Mouse (Mus musculus) adrenal gland, adult 2 months (tissue): ENCODE results near the gene Abhd10. TPM values are rescaled to one million over a fixed set of nuclear protein-coding genes. Genes with fewer than 3 reads are reported as not detected.

Experiments used
- DNase-seq: peaks from one replicate; pipeline ENCODE4 v3.0.0; 2021
- long read RNA-seq: library from polyadenylated mRNA; stranded (forward); transcript quantifications from one replicate; pipeline ENCODE4 v2.0.0, GENCODE M21; 2021
- polyA plus RNA-seq: library from polyadenylated mRNA; depleted of rRNA; stranded (reverse); fragments of >200 nt; gene quantifications from 2 replicates; pipeline ENCODE4 v1.2.3, GENCODE M21; 2012; rRNA removed
- total RNA-seq, 2 experiments: library from RNA; stranded (reverse); gene quantifications; 2 replicates each; pipeline ENCODE4 v1.2.3; 2021

Gene Abhd10
- 10 to 100 TPM; 16.0 to 26.7 TPM for total RNA-seq
- 4.2 and 5.9 TPM in 2 replicates for polyA plus RNA-seq
- long read RNA-seq, partial matches to known transcripts, result 3 of 10 reads
- long read RNA-seq, other reads (novel, unspliced or antisense), result 3 of 10 reads

- DNase-seq, result peak; percentile 98
Observed at GRCm38 (mm10) chr16:45742615-45743476, at the start of gene Abhd10. Gene Abhd10 (minus strand): TSS chr16:45742955.

DNA sequence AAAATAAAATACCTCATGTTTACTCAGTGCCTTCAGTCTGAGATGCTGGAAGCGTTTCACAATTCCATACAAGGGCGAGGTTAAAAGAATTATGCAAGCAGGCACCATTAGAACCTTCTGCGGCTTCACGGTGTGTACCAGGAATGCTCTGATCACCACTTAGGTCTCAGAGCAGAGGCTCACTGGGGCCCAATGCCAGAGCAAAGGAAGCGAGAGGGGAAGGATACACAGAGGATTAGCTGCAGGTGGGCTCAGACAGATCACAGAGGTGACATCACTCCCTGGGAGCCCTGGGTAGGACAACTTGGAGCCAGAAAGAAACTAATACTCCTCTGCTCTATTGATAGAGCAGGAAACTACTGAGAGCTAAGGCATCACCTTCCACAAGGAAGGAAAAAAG lies 48.5 kb upstream of the Abhd10 start:
- peak; percentile 38 for DNase-seq

DNA sequence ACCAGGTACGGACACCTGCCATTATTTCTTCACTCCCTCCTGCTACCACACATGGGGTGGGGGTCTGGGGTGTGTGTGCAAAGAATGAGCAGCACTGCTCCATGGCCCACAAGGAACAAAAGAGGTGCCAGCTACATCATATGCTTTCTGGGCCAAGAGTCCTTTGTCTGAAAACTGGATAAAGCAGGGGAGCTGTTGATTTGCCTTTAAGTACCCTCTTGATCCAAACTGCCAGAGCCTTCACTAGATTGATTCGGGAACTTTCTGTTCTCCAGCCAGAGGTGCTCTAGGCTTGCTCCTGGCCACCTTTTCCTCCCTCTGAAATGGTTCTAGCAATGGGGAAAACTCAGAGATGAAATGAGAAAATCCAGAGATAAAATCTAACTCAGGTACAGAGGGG lies 46.6 kb upstream of the Abhd10 start:
- DNase-seq, result no peak

- DNase-seq, result no peak
Observed at GRCm38 (mm10) chr16:45787650-45788049, 44.9 kb upstream of the Abhd10 start.

DNA sequence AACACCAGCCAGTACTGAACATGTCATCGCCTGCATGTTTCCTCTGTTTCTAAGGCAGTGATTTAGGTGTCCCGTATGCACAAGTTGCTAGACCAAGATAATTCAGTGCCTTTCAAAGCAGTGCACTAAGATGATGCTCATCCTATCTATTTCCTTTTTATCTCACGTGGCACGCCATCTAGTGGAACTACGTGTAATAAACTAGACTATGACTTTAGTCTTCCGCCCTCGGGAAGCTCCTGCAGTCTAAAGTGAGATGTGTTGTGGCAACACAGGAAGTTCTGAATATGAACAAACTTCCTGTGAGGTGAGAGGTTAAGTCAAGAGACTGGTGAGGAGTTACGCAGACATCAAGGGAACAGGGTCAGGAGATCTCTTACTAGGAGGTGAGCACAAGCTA lies 43.9 kb upstream of the Abhd10 start:
- DNase-seq, result no peak

DNA sequence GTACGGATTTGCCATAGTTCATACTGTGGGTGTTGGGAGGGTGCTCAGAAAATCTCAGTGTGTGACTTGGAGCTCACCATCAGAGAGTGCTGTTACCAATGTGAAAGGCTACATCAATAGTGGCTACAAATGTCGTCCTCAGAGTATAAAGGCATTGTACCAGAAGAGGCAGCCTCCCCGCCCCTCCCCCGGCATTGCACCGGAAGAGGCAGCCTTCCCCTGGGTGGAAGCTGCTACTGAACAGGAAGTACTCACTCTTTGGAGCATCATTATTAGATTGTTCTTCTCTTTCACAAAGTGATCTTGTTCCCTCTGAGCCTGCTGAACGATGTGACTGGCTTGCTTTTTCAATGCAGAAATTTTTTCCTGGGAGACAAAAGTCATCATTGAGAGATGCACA lies 37.2 kb upstream of the Abhd10 start:
- no peak for DNase-seq

DNA sequence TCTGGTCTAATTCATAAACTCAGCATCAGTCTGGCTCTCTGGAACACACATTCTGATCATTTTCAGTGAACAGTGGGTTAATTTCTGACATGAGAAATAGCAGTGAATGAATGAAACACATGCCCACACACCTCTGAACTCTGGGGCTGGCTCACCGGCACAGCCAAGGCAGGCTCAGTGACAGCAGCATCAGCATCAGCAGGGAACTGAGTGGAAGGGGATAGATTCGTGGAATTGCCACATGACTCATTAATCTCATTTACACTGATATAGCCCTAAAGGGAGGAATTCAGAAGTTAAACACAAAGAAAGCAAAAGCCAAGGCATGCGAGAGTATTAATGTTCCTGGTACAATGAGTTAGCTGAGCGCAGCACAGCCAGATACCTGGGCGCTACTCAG lies 32.1 kb upstream of the Abhd10 start:
- no peak for DNase-seq

GRCm38 (mm10) chr16:45770914-45771313 lies 28.2 kb upstream of the Abhd10 start:
- no peak for DNase-seq

- DNase-seq, result peak; percentile 54
Observed at GRCm38 (mm10) chr16:45767853-45768640, 25.3 kb upstream of the Abhd10 start.

- no peak for DNase-seq
Observed at GRCm38 (mm10) chr16:45767434-45767833, 24.7 kb upstream of the Abhd10 start.

DNA sequence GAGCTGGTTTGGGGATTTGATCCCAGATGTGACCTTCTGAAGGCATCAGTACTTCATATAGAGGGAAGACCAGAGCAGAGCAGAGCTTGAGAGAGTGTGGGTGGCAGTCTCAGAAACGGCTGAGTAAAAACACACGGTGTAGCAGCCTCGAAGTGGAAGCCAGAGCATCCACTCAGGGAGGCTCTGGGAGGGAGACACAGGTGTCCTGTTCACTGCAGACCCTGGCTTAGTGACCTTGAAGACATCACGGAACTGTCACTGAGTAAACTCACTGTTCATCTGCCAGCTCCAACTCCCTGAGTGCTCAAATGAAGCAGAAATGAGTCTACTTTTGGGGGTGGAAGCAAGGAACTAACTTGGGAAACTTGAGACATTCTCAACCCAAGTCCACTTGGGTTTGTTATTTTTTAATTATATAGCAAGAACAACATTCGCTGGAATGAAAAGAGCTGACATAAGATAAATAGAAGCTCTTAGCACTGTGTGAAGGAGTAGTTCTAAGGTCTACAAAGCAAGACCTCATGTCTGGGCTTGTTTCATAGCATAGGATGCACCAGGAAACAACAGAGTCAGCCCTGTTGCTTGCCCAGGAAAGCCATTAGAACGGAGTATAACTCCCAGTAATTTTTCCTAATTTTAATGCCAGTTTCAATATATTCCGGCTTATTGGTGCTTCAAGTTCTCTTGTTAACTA lies 23.2 kb upstream of the Abhd10 start:
- no peak for DNase-seq

DNA sequence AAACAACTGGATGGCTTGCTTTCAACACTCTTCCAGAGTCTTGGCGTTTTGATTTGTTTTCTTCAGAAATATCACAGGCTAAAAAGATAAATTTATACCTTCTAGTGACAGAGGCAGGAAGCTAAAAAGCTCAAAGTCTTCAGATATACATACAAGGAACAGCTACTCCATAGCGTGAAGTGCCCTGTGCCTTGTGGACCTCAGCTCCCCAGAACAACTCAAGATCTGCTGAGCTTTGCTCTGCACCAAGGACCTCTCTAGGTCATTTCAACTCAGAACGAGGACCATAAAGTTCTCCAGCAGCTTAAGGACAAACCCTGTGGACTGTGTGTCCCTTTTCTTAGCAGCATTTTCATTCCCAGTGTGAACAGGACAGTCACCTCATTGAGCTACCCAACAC lies 22.3 kb upstream of the Abhd10 start:
- DNase-seq, result no peak

- DNase-seq, result no peak
Observed at GRCm38 (mm10) chr16:45762859-45763505, 20.2 kb upstream of the Abhd10 start.

DNA sequence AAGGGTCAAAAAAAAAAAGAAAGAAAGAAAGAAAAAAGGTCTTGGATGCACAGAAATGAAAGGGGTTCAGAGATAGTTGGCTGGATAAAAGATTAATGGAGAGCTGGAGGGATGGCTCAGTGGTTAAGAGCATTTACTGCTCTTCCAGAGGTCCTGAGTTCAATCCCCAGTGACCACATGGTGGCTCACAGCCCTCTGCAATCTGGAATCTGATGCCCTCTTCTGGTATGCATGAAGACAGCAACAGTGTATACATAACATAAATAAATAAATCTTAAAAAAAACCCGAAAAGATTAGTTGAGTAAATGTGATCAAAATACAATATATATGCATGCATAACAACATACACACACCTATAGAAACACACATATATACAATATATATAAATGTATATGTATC lies 18.7 kb upstream of the Abhd10 start:
- no peak for DNase-seq

GRCm38 (mm10) chr16:45758726-45759269 lies 16.0 kb upstream of the Abhd10 start:
- DNase-seq, result no peak

DNA sequence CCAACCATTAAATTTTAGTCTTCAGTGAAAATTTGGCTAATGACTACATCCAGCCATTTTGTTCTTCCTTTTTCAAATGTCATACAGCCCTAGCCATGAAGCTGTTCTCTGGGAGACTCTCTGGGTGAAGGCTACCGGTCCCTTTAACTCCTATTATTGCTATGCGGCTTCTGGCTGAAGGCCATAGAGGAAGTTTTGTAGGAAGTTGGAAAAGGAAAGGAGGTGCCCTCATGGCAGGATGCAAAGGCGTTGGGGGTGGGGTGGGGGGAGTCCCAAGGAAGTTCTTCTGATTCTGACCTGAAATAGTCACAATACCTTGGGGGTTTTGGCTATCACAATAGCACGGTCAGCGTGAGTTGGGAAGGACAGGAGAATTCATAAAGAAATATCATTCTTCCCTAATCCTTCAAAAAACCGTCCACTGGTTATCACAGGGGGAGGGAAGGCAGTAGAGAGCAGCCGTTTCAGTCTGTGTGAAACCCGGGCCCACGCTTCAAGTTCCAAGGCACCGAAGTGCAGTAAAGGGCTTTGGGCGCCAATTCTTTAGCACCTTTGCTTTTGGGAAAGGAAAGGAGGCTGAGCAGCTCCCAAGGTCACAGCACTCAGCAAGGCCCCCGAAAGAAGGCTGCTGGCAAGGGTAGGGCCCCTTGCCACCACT lies 14.8 kb upstream of the Abhd10 start:
- DNase-seq, result peak; percentile 68

DNA sequence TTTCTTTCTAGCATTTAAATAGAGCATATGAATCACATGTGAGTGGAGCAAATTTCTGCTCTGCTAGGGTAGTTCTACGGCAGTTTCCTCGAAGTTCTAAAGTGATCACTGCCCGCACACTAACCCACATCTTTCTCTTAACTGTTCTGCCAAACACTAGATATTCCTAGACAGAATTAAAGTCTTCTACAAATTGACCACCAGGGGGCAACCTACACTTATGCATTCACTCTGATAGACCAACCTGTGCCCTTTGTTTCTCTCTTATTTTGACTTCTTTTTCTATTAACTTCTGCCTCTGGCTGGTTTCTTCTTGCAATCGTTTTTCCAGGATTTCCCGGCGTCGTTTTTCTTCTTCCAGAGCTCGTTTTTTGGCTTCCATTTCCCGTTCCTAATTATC lies 14.1 kb upstream of the Abhd10 start:
- DNase-seq, result no peak

DNA sequence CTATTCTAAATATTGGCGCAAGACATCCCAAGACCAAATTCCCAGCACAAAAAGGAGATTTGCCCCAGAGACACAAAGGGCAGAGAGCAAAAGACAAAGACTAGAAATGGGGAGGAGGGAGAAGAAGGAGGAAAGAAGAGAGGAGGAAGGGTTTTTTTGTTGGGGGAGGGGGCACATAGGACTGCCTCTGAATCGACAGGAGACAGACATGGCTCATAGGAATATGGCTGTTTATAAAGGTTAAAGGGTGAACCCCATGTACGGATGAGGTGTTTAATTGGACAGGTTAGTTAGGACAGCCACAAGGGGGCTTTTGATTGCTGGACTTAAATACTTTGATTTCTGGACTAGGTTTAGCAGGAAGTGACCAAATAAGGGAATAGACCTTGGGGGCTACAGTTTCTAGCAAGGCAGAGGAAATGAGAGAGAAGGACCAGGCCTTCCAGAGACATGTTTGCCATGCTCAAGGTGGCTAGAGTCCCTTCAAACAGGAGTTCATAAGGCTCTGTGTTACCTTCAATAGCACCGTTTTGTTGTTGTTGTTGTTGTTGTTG lies 913 bp upstream of the Abhd10 start:
- no peak for DNase-seq

GRCm38 (mm10) chr16:45737880-45738279 lies 4.9 kb downstream of the Abhd10 start:
- no peak for DNase-seq

DNA sequence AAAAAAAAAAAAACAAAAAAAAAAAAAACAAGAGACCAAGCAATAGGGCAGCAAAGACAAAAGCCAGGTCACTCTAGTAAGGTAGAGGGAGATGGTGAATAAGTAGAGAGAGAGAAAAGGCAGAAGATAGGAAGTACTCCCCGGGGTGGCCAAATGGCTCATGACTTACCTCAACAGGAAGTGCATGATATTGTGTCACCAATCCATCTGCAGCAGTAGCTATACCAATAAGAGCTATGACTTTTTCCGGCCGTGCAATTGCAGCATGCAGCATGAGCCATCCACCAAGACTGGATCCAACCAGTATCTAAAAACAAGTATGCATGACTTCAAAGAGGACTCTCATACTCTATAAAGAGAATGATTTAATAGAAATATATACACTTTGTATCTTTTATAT lies 6.0 kb downstream of the Abhd10 start:
- no peak for DNase-seq

DNA sequence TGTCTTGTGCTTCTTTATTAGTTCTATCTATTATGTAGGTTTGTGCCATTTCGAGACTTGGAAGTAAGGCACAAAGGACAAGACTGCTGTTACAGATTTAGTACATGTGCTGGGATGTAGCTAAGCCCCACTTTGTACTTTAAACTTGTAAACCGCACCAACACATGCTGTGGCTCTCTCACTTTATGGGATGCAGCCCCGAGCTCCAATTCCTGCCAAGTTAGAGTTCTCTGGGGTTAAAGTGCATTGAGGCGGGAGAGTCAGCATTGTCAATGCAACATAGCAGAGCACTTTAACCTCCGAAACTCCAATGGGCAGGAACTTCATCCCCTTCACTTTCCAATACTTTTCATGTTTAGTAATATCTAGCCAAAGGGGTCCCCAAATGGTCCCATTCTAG lies 13.6 kb downstream of the Abhd10 start:
- DNase-seq, result no peak
